Mouse (Mus musculus) embryonic facial prominence, embryonic 10.5 days (tissue): ENCODE results near the gene Mblac1. TPM values are rescaled to one million over a fixed set of nuclear protein-coding genes. Genes with fewer than 3 reads are reported as not detected.
"Not testable (repeated sequence)": the region's sequence is repeated elsewhere in the genome, so short reads cannot be mapped to it uniquely, and the experiment has no call there.

Source experiments
- DNase-seq: peaks from one replicate; pipeline ENCODE4 v3.0.0-alpha.2; 2017; ENCODE audit warnings: low spot score
- H3K27ac ChIP-seq: fragments of 300-500 bp; sonication (generic); replicated peaks from 2 replicates; pipeline ENCODE4 v1.5.1; 2016; ENCODE audit warnings: mild to moderate bottlenecking
- H3K27me3 ChIP-seq: fragments of 300-500 bp; sonication (generic); replicated peaks from 2 replicates; pipeline ENCODE4 v1.6.1; 2016; ENCODE audit warnings: low read depth, mild to moderate bottlenecking; ENCODE audit not compliant: poor library complexity, severe bottlenecking
- H3K36me3 ChIP-seq: fragments of 300-500 bp; sonication (generic); replicated peaks from 2 replicates; pipeline ENCODE4 v1.6.1; 2016; ENCODE audit warnings: mild to moderate bottlenecking, moderate library complexity
- H3K4me1 ChIP-seq: fragments of 300-500 bp; sonication (generic); 2 replicates; pipeline ENCODE4 v1.6.1; 2016
- H3K4me3 ChIP-seq: fragments of 300-500 bp; sonication (generic); 2 replicates; pipeline ENCODE4 v1.5.1; 2016; ENCODE audit warnings: mild to moderate bottlenecking, moderate library complexity
- H3K9me3 ChIP-seq: fragments of 300-500 bp; sonication (generic); 2 replicates; pipeline ENCODE4 v1.6.1; 2016; ENCODE audit warnings: mild to moderate bottlenecking
- WGBS: fragments of 180-500 bp; shearing (Covaris S2); methylation state at CpG from one replicate; pipeline ENCODE4 v1.1.7; 2016; 5-methylcytosine and 5-hydroxymethylcytosine counted together
- polyA plus RNA-seq: library from polyadenylated mRNA; unstranded; fragments of >200 nt; fragmentation: Nextera tagmentation; extraction: Ambion mirVana; gene quantifications from 2 replicates; pipeline ENCODE4 v1.2.1, GENCODE M21; 2016

Mblac1 gene
- polyA plus RNA-seq, 1 experiment from 2014 or later, result 8.7 TPM

GRCm38 (mm10) chr5:138186950-138187638 is 7.0 kb upstream of the Mblac1 start, which contains the start of the genes Taf6 and Cnpy4:
TSS of gene Taf6 (minus strand) at chr5:138187451.
TSS of gene Cnpy4 (plus strand) at chr5:138187485.
- peak within 1 kb of the TSS; percentile 82 for H3K4me3 ChIP-seq
- peaks cover 58% of the 10 kb centered on the region for H3K36me3 ChIP-seq
- DNase-seq, result peak; percentile 83
- peak within 1 kb of the TSS; percentile 92 for H3K27ac ChIP-seq
- peaks cover 14% of the 10 kb centered on the region for H3K4me1 ChIP-seq
- under 1% methylated on average over 31 of the region's 31 CpGs for WGBS
- H3K9me3 ChIP-seq, result no peaks in the 10 kb centered on the region
- no peaks in the 10 kb centered on the region for H3K27me3 ChIP-seq

GRCm38 (mm10) chr5:138187661-138188306 is 6.3 kb upstream of the Mblac1 start:
- DNase-seq, result peak; percentile 72
- peaks cover 14% of the 10 kb centered on the region for H3K4me1 ChIP-seq
- H3K27ac ChIP-seq, result peak overlapping the region; percentile 92
- H3K4me3 ChIP-seq, result peak overlapping the region; percentile 82
- H3K36me3 ChIP-seq, result peaks cover 58% of the 10 kb centered on the region
- under 1% methylated on average over 10 of the region's 10 CpGs for WGBS
- H3K9me3 ChIP-seq, result no peaks in the 10 kb centered on the region
- H3K27me3 ChIP-seq, result no peaks in the 10 kb centered on the region

GRCm38 (mm10) chr5:138194755-138195345 is 736 bp downstream of the Mblac1 start:
- peaks cover 19% of the 10 kb centered on the region for H3K4me1 ChIP-seq
- DNase-seq, result peak; percentile 65
- H3K9me3 ChIP-seq, result no peaks in the 10 kb centered on the region
- peaks cover 38% of the 10 kb centered on the region for H3K36me3 ChIP-seq
- H3K4me3 ChIP-seq, result peak overlapping the region; percentile 76
- H3K27me3 ChIP-seq, result no peaks in the 10 kb centered on the region
- peak overlapping the region; percentile 92 for H3K27ac ChIP-seq
- 3% methylated on average over 29 of the region's 29 CpGs for WGBS

GRCm38 (mm10) chr5:138195463-138195862 is 1.3 kb downstream of the Mblac1 start:
- Histone ChIP-seq H3K27ac (0 out of 2 replicates have a peak overlapping the region, but pooled peaks have one; percentile 92), H3K27me3 (no peaks in the 10 kb centered on the region), H3K9me3 (no peaks in the 10 kb centered on the region), H3K4me3 (peak overlapping the region; percentile 76), H3K36me3 (peaks cover 32% of the 10 kb centered on the region), H3K4me1 (peaks cover 19% of the 10 kb centered on the region)
- no peak for DNase-seq
- 82% methylated on average over 7 of the region's 7 CpGs for WGBS

GRCm38 (mm10) chr5:138199576-138199975 is 5.5 kb downstream of the Mblac1 start:
- peaks cover 4% of the 10 kb centered on the region for H3K9me3 ChIP-seq
- DNase-seq, result no peak
- no peaks in the 10 kb centered on the region for H3K27me3 ChIP-seq
- no peaks in the 10 kb centered on the region for H3K36me3 ChIP-seq
- H3K4me3 ChIP-seq, result no peak overlapping the region
- 18% methylated on average over 1 of the region's 1 CpGs for WGBS
- H3K27ac ChIP-seq, result no peak overlapping the region
- H3K4me1 ChIP-seq, result peaks cover 10% of the 10 kb centered on the region

- H3K36me3 ChIP-seq, result no peaks in the 10 kb centered on the region
- no peaks in the 10 kb centered on the region for H3K4me1 ChIP-seq
- no peak overlapping the region for H3K4me3 ChIP-seq
- no peaks in the 10 kb centered on the region for H3K27me3 ChIP-seq
- H3K9me3 ChIP-seq, result peaks cover 12% of the 10 kb centered on the region
- no peak for DNase-seq
- H3K27ac ChIP-seq, result no peak overlapping the region
- 81% methylated on average over 3 of the region's 3 CpGs for WGBS
These were observed 8.0 kb downstream of the Mblac1 start for GRCm38 (mm10) chr5:138202086-138202485.

GRCm38 (mm10) chr5:138207253-138207652 is 13.1 kb downstream of the Mblac1 start:
- H3K27ac ChIP-seq, result no peak overlapping the region
- DNase-seq, result no peak
- H3K4me3 ChIP-seq, result no peak overlapping the region
- no peaks in the 10 kb centered on the region for H3K36me3 ChIP-seq
- no peaks in the 10 kb centered on the region for H3K27me3 ChIP-seq
- peaks cover 18% of the 10 kb centered on the region for H3K9me3 ChIP-seq
- 77% methylated on average over 1 of the region's 1 CpGs for WGBS
- H3K4me1 ChIP-seq, result no peaks in the 10 kb centered on the region

GRCm38 (mm10) chr5:138207873-138208272 is 13.8 kb downstream of the Mblac1 start:
- Histone ChIP-seq H3K4me3 (no peak overlapping the region), H3K27ac (no peak overlapping the region), H3K27me3 (no peaks in the 10 kb centered on the region), H3K9me3 (peaks cover 18% of the 10 kb centered on the region), H3K4me1 (no peaks in the 10 kb centered on the region), H3K36me3 (no peaks in the 10 kb centered on the region)
- 85% methylated on average over 4 of the region's 4 CpGs for WGBS
- DNase-seq, result no peak

GRCm38 (mm10) chr5:138216632-138217031 is 22.5 kb downstream of the Mblac1 start:
- not testable (repeated sequence) for H3K4me1 ChIP-seq, H3K36me3 ChIP-seq, DNase-seq, H3K27ac ChIP-seq, H3K27me3 ChIP-seq, H3K4me3 ChIP-seq
- peaks cover 39% of the 10 kb centered on the region for H3K9me3 ChIP-seq
- WGBS, result 92% methylated on average over 13 of the region's 13 CpGs

GRCm38 (mm10) chr5:138219864-138220263 is 25.8 kb downstream of the Mblac1 start:
- Histone ChIP-seq H3K9me3 (peaks cover 23% of the 10 kb centered on the region), H3K4me3 (no peak overlapping the region), H3K36me3 (no peaks in the 10 kb centered on the region), H3K27me3 (no peaks in the 10 kb centered on the region), H3K27ac (no peak overlapping the region), H3K4me1 (no peaks in the 10 kb centered on the region)
- no peak for DNase-seq
- 75% methylated on average over 2 of the region's 2 CpGs for WGBS

- 26% methylated on average over 4 of the region's 4 CpGs for WGBS
- H3K27me3 ChIP-seq, result no peaks in the 10 kb centered on the region
- no peak overlapping the region for H3K4me3 ChIP-seq
- peak; percentile 77 for DNase-seq
- H3K36me3 ChIP-seq, result no peaks in the 10 kb centered on the region
- peaks cover 2% of the 10 kb centered on the region for H3K9me3 ChIP-seq
- no peak overlapping the region for H3K27ac ChIP-seq
- no peaks in the 10 kb centered on the region for H3K4me1 ChIP-seq
These were observed 28.0 kb downstream of the Mblac1 start for GRCm38 (mm10) chr5:138222111-138222510.

GRCm38 (mm10) chr5:138223287-138223686 is 29.2 kb downstream of the Mblac1 start:
- Histone ChIP-seq H3K9me3 (no peaks in the 10 kb centered on the region), H3K4me3 (no peak overlapping the region), H3K27me3 (no peaks in the 10 kb centered on the region), H3K4me1 (no peaks in the 10 kb centered on the region), H3K27ac (no peak overlapping the region), H3K36me3 (no peaks in the 10 kb centered on the region)
- no peak for DNase-seq
- WGBS, result 62% methylated on average over 3 of the region's 3 CpGs

GRCm38 (mm10) chr5:138225700-138226099 is 31.6 kb downstream of the Mblac1 start, which contains the start of gene Nxpe5:
TSS of gene Nxpe5 (plus strand) at chr5:138225898.
- H3K4me3 ChIP-seq, result no peak within 1 kb of the TSS
- 59% methylated on average over 2 of the region's 2 CpGs for WGBS
- no peaks in the 10 kb centered on the region for H3K27me3 ChIP-seq
- H3K36me3 ChIP-seq, result no peaks in the 10 kb centered on the region
- no peaks in the 10 kb centered on the region for H3K9me3 ChIP-seq
- DNase-seq, result no peak
- H3K4me1 ChIP-seq, result no peaks in the 10 kb centered on the region
- H3K27ac ChIP-seq, result no peak within 1 kb of the TSS
